Mouse (Mus musculus) T-helper 17 cell (primary cell): ENCODE results near the gene Tacr1.
"Not testable (repeated sequence)": the region's sequence is repeated elsewhere in the genome, so short reads cannot be mapped to it uniquely, and the experiment has no call there.

Experiments
- in situ Hi-C, 2 experiments: fragments of 300-600 bp; cut with MboI, MseI; formaldehyde crosslinking; loops; 1 replicate in 1 of 2; 2 replicates in 1 of 2; pipeline ENCODE4 v1.15.1; 2025; ENCODE audit warnings: high pct_unique_total_duplicates in 2 of 2

Tacr1 gene

DNA sequence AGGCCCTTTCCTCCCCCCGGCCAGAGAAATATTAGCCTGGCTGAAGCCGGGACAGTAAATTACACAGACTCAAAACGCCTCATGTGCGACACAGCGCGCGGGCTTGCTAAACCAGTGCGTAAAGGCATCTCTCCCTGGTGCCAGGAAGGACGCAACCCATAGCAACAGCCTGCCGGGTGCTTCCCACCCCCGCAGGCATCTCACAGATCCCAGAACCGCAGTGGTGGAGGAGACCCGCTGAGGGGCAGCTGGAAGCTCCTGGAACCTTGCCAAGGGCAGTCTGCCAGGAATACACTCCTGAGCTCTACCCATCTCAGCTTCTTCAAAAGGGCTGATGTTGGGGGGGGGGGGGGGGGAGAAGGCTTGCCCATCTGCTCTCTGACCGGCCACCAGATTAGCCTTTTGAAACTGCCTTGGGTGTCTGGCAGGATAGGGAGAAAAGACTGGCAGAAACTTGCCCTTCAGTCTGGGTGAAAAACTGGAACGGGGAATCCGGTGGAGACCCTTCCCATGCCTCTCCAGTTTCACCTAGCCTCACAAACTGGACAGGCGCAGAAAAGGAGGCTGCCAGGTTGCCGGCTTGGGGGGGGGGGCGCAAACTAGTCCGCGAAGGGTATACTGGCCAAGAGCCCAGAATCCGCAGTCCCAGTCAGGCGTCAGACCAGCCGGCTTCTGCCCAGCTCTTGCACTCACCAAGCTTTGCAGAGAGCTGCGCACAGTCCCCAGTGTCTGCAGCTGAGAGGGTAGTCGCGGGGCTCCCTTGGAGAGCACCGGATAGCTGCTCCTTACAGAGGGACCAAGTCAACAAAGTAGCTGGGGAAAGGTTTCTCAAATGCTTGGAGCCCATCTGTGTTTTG lies at the start of gene Tacr1:
Gene Tacr1 (plus strand): TSS at position 740 of the 857 bp plus-strand sequence.
- in situ Hi-C loops: no loop called here

DNA sequence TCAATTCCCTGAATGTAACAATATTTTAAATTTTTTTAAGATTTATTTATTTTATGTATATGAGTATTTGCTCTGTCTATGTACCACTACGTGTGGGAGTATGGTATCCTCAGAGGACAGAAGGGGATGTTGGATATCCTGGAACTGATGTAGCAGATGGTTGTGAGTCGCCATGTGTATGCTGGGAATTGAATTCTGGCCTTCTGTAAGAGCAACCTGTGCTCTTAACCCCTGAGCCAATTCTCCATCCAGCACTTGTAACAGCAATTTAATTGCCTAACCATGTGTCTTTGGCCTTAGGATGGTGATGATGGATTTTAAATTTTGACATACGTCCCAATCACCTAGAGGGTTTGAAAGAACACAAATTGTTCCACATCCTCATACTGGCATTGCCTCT lies 26.0 kb upstream of the Tacr1 start:
- in situ Hi-C loops: no loop called here

DNA sequence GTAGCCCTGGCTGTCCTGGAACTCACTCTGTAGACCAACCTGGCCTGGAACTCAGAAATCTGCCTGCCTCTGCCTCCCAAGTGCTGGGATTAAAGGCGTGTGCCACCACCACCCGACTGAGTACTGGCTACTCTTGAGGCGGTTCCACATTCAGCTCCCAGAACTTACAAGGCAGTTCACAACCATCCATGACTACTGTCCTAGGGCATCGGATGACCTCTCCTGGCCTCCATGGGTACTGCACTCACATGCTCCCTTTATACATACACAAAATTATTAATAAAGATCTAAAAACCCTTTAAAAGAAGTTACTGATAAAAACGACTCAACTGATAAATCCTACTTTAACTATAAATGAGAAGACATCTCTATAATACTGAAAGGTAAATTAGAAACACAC lies 18.6 kb upstream of the Tacr1 start:
- in situ Hi-C loops: loop anchor here in 1 of 2 experiments (10.0 kb wide), 1 partner anchor 311 kb away; no protein-coding TSS in a partner anchor

DNA sequence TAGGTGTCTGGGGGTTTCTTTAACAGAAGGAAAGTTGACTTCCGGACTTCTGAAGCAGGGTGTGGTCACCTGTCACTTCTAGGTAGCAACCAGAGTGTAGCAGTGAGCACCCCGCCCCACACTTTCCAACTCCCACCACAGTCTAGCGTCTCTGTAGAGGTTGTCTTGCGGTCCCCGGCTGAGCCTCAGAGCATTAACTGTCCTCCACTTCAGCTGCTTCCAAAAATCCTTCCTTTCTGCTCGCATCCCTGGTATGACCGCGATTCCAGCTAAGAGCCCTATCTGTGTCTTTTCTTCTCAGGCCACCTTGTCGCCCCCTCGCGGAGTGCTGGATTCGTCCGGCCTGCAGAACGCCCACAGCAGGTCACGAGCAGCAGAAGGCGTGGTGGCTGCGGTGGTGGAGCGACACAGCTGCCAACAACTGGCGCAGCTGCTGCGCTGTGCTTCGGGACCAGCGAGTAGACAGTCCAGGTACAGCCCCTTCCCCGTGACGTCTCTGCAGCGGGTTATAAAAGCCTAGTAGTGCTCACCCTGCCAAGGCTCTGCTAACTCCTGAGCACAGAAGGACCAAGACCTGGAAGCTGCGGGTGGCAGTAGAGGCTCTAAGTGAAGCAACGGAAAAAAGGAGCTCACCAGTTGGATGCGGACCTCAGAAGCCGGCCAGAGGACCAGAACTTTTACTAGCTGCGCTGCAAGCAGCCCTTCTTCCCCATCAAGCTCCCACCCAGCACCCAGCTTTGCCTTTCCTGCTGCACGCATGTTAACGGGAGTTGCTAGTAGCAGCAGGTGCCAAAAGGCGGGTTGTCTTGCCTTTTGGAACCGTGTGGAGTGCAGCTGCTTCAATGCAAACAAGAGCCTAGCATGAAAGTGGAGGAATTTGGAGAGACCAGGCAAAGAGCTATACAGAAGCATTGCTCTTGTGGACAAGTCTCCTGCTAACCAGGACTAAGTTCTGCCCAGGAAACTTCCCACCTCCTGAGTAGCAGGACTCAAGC lies 664 bp downstream of the Tacr1 start:
- in situ Hi-C loops: no loop called here

DNA sequence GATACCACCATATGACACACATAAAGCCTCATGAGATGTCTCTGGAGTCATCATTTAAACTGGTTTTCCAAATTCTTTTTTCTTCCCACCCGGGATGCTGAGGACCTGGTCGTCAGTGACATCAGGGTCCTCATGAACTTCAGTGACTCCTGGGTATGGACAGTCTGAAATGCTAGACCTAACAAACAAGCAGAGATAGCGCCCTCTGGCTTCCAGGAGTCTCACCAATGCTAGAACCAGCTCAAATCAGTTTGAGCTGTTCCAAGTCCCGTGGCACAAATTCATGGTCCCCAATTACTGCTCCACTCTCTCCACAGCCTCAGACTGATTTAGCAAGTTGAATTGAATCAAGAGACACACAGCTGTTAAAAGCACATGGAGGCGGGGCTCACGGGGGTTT lies 16.2 kb downstream of the Tacr1 start:
- in situ Hi-C loops: no loop called here

DNA sequence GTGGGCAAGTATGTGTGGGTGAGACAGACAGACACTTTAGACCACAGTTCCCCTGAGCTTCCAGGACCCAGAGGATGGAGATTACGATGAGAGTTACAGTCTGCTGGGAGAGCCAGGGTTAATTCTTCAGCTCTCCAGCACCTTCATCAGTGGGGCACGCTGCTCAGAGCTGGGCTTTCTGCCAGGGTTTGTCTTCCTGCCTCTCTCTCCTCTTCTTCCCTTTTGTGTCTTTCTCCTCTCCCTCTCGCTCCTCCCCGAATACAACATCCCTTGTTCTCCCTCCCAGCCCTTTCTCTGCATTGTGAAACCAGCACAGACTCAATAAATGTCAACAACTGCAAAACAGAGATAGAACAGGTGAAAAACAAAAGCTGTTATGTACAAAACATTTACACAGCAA lies 18.1 kb downstream of the Tacr1 start:
- in situ Hi-C loops: no loop called here

DNA sequence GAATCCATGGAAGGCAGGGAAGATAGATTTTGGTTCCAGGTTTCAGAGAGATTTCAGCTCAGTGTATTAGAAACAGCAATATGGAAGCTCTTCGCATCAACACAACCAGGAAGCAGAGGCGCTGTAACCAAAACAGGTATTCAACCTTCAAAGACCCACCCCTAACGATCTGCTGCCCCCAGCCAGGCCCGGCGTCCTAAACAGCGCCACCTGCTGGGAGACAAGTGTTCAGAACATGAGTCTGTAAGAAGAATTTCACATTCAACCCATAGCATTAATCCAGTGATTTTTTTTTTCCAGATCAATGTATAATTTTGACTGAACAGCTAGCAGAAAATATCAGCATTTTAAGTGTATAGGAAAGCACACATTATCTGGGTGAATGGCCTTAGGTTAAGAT lies 26.8 kb downstream of the Tacr1 start:
- in situ Hi-C loops: no loop called here

DNA sequence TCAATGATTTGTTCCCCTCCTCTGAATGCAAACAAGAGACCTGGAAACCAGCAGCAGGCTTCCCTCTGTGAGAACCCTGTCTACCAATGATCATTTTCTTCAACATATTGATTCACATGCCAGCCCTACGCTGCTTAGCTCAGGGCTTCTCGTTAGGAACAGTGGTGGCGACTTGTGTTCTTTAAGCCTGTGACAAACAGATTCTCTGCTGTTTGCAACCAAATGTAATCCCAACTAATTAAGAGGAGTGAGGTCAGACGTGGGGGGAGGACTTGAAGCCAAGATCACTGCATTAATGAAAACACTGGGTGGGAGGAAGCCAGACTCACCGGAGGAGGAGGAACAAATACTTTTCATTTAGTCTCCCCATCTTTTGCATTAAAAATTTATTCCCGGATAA lies 27.6 kb downstream of the Tacr1 start:
- in situ Hi-C loops: no loop called here

DNA sequence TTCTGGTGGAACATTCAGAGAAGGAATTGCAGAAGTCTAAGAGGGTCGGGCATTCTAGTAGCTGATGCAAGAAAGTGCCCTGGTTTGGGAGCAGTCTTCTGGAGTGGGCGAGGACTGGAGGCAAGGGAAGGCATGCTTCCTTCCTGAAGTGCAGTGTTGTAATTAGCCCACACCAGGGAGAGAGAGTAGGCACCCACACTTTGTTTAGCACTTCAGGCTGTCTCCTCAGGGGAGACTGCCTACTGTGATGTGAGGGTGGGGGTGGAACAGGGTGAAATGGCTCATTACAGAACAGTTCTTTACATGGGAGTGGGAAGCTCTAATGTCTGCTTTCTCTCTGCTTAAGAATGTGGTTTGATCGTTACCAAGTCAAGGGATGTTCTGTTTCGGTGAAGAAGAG lies 35.0 kb downstream of the Tacr1 start:
- in situ Hi-C loops: no loop called here

DNA sequence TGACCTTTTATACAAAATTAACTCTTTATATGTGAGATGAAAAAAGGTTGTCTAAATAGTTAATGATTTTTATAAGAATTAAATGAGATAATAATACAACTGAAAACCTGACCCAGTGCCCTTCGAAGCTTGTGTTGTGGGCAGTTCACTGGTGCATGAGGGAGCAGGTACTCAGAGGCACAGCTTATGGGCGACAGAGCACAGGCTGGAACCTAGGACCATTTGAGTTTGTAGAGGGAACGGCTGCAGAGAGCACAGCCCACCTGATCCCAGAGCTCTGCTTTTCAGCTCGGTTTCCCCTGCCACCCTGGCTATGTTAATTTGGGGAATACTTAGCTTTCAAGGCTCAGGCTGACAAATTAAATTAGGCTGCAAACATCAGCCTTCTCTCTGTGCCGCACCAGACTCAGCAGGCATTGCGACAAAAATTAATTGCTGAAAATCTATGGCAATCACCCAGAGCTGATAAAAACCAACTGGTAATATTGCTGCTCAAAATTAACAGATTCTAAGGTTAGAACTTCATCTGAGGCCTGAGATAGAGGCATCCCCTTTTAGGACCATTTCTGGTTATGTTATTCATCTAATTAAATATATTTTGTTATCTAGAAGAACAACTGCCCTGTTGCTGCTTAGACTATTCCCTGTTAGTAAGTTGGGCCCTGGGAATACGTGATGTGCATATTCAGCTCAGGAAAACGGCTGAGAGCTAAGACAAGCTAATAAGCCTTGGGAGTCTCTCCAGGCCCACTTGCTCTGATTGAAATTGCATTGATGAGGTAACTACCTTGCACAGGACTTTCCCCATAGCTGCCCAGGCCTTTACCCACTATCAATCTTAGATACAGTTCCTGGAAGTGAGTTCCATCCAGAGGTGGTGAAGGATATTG lies 50.3 kb downstream of the Tacr1 start:
- in situ Hi-C loops: not testable (repeated sequence)

DNA sequence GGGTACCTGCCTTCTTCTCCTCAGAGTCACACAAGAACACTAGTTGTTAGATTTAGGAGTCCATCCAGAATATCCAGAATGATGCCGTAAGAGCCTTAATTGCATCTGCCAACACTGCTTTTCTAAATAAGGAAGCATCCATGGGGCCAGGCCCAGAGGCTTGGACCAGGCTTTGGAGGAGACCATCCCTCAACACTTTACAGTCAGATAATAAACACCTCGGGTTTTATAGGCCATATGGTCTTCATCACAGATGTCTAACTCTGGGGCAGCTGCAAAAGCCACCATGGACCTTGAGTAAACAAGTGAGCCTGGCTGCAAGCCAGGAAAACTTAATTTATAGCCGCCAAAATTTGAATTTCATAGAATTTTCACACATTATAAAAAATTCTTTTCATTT lies 53.1 kb downstream of the Tacr1 start:
- in situ Hi-C loops: no loop called here

DNA sequence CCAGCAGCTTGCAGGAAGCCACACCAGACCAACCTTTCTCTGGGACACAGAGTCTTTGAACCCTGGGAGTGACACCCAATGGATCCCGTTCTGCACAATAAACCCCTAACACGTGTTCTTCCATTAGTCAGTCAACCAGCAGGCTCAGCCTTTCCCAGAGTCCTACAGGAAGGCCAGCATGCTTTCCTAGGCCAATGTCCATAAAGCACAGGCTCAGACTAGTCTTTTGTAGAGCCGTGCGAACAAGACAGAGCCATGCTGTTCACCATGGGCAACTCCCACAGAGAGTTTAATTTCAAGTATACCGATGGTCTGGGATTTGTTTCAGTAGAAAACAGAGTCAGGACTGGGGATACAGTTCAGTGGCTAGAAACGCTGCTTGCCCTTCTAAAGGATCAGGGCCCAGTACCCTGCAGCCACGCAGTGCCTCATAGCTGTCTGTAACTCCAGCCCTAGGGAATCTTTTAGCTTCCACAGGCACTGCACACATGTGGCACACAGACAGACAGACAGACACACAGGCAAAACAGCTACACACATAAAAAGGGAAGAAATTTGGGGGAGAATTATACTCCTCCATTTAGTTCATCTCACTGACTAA lies 55.1 kb downstream of the Tacr1 start:
- in situ Hi-C loops: no loop called here

DNA sequence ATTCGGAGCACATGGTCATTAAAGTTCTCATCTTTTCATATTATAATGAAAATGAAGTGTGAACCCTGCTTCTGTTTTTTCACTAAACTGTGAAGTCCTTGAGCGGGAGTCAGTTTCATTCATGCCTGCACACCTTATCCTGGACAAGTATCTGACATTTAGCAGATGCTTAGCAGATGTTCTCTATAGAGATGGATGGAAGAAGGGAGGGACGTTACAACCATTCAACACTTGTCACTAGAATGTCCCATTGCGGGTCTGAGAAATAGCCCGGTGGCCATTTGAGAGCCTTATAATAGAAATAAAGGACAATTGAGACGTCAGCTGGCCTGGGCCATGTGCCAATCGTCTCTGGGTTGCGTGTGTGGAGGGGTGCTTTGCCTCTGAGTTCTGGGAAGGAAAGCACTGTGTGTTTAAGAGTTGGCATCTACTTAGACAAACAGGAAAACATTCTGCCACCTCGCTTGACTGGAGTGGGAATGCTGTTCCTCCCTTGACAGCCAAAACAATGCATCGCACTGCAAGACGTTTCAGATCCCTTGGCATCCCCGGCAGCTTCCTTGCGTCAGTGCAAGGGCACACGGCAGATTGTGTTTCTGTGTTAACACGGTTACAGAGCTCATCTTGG lies 56.7 kb downstream of the Tacr1 start:
- in situ Hi-C loops: no loop called here

DNA sequence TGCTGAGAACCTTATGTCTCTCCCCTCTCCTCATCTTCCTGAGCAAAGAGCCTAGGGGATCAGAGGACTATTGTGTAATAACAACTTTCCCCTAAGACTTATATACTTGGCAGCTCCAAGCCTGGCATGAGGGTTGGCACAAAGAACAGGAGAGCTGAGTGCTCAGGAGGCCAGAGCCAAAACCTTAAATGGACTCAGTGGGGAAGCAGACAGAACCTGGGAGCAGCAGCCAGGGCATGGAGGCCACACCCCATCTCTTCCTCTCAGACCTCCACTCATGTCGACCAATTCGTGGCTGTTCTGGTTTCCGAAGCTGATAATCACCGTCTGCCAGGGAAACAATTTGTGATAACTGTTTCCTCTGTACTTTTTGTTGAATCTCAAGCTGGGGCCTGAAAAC lies 61.0 kb downstream of the Tacr1 start:
- in situ Hi-C loops: no loop called here

DNA sequence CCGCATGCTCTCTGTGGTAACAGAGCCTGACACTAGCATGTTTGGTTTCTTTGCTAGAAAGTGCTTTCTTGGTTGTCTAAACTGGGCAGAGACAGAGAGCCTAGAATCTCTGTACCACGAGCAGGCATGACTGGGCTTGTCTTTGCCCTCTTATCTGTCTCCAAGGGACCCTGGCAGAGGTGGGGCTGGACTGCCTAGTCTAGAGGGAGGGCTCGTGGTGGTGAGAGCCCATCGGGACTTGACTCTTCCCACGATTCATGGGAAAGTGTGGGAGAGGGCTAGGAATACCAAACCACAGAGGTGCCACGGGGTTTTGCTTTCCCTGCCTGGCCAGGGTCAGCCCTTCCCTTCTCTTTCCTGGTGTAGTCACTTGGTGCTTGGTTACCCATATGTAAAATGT lies 72.3 kb downstream of the Tacr1 start:
- in situ Hi-C loops: no loop called here

DNA sequence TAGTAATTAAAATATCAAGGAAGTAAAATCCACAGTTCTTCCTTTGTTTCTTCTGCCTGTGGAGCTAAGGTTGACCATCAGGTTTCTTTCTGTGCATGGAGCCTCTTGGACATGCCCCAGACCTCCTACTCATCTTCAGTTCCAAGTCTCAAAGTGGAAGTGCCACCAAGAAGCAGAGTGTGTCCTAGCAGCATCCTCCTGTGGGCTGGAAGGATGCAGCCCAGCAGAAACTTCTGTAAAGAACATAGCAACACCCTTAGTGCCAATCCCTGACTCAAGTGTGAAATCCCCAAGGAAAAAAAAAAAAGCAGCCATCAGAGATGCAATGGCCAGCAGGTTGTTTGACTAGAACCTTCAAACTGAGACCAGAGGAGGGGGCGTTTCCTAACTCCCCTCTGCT lies 81.7 kb downstream of the Tacr1 start:
- in situ Hi-C loops: no loop called here

DNA sequence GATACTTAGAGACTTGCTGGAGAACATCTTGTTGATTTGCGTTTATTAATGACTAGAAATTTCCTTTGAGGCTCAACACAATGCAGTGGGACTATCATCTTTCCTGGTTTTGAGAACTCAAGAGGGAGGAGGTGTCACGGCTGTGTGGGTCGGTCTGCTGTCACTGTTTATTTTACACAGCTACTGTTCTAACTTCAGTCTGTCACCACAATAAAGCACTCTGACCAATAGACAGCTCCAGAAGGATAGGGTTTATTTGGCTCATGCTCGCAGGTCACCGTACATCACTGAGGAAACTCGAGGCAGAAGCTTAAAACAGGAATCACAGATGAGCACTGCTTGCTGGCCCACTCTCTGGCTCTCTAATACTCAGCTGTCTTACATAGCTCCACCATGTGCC lies 92.3 kb downstream of the Tacr1 start:
- in situ Hi-C loops: no loop called here

DNA sequence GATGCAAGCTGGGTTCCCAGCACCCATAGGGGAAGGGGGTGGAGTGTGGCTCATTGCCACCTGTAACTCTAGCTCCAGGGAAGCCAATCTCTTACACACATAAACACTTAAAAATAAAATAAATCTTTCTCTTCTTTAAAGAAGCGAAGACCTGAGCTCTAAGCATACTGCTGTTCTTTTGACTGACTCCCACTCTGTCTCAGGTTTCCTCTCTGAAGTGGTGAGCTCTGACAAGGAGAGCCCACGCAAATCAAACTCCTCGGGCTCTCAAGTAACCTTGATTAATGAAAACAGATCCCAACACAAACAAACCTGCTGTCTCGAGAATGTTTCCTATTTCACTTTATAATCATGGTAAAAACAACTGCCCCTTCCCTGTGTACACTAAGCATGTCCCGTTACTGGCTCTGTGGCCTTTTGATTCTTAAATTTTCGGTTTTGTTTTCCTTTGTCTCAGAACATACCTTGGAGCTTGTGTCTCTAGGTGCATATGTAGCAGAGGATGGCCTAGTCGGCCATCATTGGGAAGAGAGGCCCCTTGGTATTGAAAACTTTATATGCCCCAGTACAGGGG lies 108.8 kb downstream of the Tacr1 start:
- in situ Hi-C loops: loop anchor here in 1 of 2 experiments (25.0 kb wide), 1 partner anchor 1401 kb away; no protein-coding TSS in a partner anchor

DNA sequence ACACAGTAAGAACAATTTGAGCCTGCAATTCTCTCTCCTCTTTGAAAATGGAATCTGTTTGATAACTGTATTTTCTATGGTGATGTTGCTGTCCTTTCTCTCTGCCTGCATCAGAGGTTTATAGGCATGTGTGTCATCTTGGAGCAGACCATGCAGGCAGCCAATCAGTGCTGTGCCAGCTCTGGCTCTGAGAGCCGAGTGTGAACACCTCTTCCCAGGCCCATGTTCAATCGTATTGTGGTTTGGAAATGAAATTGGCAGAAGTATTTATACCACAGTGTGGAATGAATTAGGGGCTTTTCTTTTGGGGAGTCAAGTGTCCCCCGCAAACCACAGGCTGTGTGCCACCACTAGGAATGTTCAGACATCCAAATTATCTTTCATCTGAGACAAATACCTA lies 117.5 kb downstream of the Tacr1 start:
- in situ Hi-C loops: loop anchor here in 1 of 2 experiments (25.0 kb wide), 1 partner anchor 1393 kb away; no protein-coding TSS in a partner anchor

DNA sequence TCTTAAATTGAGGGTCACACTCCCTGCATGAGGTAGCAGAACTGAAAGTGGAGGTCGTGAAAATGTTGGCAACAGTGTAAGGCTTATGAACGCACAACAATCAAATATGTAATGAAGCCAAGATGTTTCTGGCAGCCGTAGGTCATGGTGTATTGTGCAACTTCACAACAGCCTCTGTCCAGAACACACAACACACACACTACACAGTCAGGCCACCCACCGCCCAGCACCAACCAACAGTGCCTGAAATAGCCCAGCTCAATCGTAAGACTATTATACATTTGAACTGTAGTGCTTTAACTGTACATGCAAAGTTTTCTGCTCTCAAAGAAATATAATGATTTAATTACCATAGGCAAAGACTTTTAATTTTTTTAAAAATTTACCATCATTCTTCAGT lies 120.4 kb downstream of the Tacr1 start:
- in situ Hi-C loops: loop anchor here in 1 of 2 experiments (25.0 kb wide), 1 partner anchor 1390 kb away; no protein-coding TSS in a partner anchor
